Mouse (Mus musculus) megakaryocyte progenitor cell, adult 5-6 weeks (primary cell): ENCODE measurements around the gene Slc5a5. TPM values are rescaled to one million over a fixed set of nuclear protein-coding genes. Genes with fewer than 3 reads are reported as not detected.

Experiments
- ATAC-seq: replicated peaks from 2 replicates; pipeline ENCODE4 v1.8.0; 2016; ENCODE audit warnings: mild to moderate bottlenecking, moderate TSS enrichment, inconsistent platforms; ENCODE audit not compliant: poor library complexity
- total RNA-seq, 2 experiments: library from RNA; stranded (forward) in 1 of 2; stranded (reverse) in 1 of 2; fragments of 157-497, 149-512 nt in 1 of 2; fragments of 200-1000 nt in 1 of 2; gene quantifications; 2 replicates each; pipeline versions ENCODE4 v1.2.3 to v1.2.4; 2015 to 2017

Gene Slc5a5
- total RNA-seq, 2 experiments from 2014 or later, result 0.07 TPM; not detected in 1

- no peak for ATAC-seq
Measured at GRCm38 (mm10) chr8:70838654-70839407, 53.7 kb downstream of the Slc5a5 start.

GRCm38 (mm10) chr8:70836666-70837065 is 55.9 kb downstream of the Slc5a5 start:
- no peak for ATAC-seq

- no peak for ATAC-seq
Measured at GRCm38 (mm10) chr8:70834071-70834470, 58.5 kb downstream of the Slc5a5 start.

- 0 out of 2 replicates have a peak, but pooled peaks have one; percentile 30 for ATAC-seq
Measured at GRCm38 (mm10) chr8:70833520-70833919, 59.0 kb downstream of the Slc5a5 start.

- peak; percentile 71 for ATAC-seq
Measured at GRCm38 (mm10) chr8:70833018-70833482, 59.5 kb downstream of the Slc5a5 start.

Other genes with a start within 250 kb of the Slc5a5 start
- gene Pgpep1, start 232.4 kb downstream of the Slc5a5 start, total RNA-seq (2015), result 11.7 and 11.8 TPM in 2 replicates
- gene Pgpep1, start 232.4 kb downstream of the Slc5a5 start, total RNA-seq (2017), result 3.6 and 5.2 TPM in 2 replicates
- 121 and 125 TPM in 2 replicates for gene Lsm4, start 219.5 kb downstream of the Slc5a5 start, total RNA-seq (2015)
- 214 and 249 TPM in 2 replicates for gene Lsm4, start 219.5 kb downstream of the Slc5a5 start, total RNA-seq (2017)
- 16.1 and 29.1 TPM in 2 replicates for gene Jund, start 193.8 kb downstream of the Slc5a5 start, total RNA-seq (2015)
- 19.8 and 21.0 TPM in 2 replicates for gene Jund, start 193.8 kb downstream of the Slc5a5 start, total RNA-seq (2017)
- gene Iqcn, start 189.3 kb downstream of the Slc5a5 start, total RNA-seq (2015), result 0.07 TPM in 1 of 2 replicates, not detected in the other
- not detected in 2 replicates for gene Iqcn, start 189.3 kb downstream of the Slc5a5 start, total RNA-seq (2017)
- gene Gm3336, start 174.2 kb downstream of the Slc5a5 start, total RNA-seq (2015), result not detected in 2 replicates
- 0.12 TPM in 1 of 2 replicates, not detected in the other for gene Gm3336, start 174.2 kb downstream of the Slc5a5 start, total RNA-seq (2017)
- 0.39 TPM in 1 of 2 replicates, not detected in the other for gene Pde4c, start 169.0 kb downstream of the Slc5a5 start, total RNA-seq (2015)
- not detected in 2 replicates for gene Pde4c, start 169.0 kb downstream of the Slc5a5 start, total RNA-seq (2017)
- 2.6 and 3.6 TPM in 2 replicates for gene Rab3a, start 138.1 kb downstream of the Slc5a5 start, total RNA-seq (2015)
- 2.1 and 6.6 TPM in 2 replicates for gene Rab3a, start 138.1 kb downstream of the Slc5a5 start, total RNA-seq (2017)
- gene Mpv17l2, start 131.8 kb downstream of the Slc5a5 start, total RNA-seq (2015), result 37.4 and 41.4 TPM in 2 replicates
- 10.2 and 10.4 TPM in 2 replicates for gene Mpv17l2, start 131.8 kb downstream of the Slc5a5 start, total RNA-seq (2017)
- 5.7 and 6.0 TPM in 2 replicates for gene Pik3r2, start 116.0 kb downstream of the Slc5a5 start, total RNA-seq (2015)
- 18.1 and 18.5 TPM in 2 replicates for gene Pik3r2, start 116.0 kb downstream of the Slc5a5 start, total RNA-seq (2017)
- gene Mast3, start 87.7 kb downstream of the Slc5a5 start, total RNA-seq (2015), result 48.7 and 50.0 TPM in 2 replicates
- gene Mast3, start 87.7 kb downstream of the Slc5a5 start, total RNA-seq (2017), result 13.9 and 16.7 TPM in 2 replicates
- 0.07 and 0.64 TPM in 2 replicates for gene Il12rb1, start 84.3 kb downstream of the Slc5a5 start, total RNA-seq (2015)
- gene Il12rb1, start 84.3 kb downstream of the Slc5a5 start, total RNA-seq (2017), result 1.0 and 1.7 TPM in 2 replicates
- 6.0 and 8.6 TPM in 2 replicates for gene Arrdc2, start 53.0 kb downstream of the Slc5a5 start, total RNA-seq (2015)
- gene Arrdc2, start 53.0 kb downstream of the Slc5a5 start, total RNA-seq (2017), result 4.8 and 8.8 TPM in 2 replicates
- 0.12 and 0.42 TPM in 2 replicates for gene Kcnn1, start 29.5 kb downstream of the Slc5a5 start, total RNA-seq (2015)
- 0.84 and 0.92 TPM in 2 replicates for gene Kcnn1, start 29.5 kb downstream of the Slc5a5 start, total RNA-seq (2017)
- gene Ccdc124, start 18.8 kb downstream of the Slc5a5 start, total RNA-seq (2015), result 27.6 and 37.2 TPM in 2 replicates
- gene Ccdc124, start 18.8 kb downstream of the Slc5a5 start, total RNA-seq (2017), result 33.9 and 37.1 TPM in 2 replicates
- 7,432 and 8,014 TPM in 2 replicates for gene Rpl18a, start 4.7 kb upstream of the Slc5a5 start, total RNA-seq (2015)
- gene Rpl18a, start 4.7 kb upstream of the Slc5a5 start, total RNA-seq (2017), result 2,240 and 2,571 TPM in 2 replicates
- 14.4 and 14.7 TPM in 2 replicates for gene Map1s, start 13.2 kb upstream of the Slc5a5 start, total RNA-seq (2015)
- 13.2 and 14.4 TPM in 2 replicates for gene Map1s, start 13.2 kb upstream of the Slc5a5 start, total RNA-seq (2017)